Mouse (Mus musculus) olfactory bulb, adult 2 months (tissue): ENCODE measurements around the gene Supt4a.

Experiments
- CTCF ChIP-seq: fragments of 200-500 bp; IDR thresholded peaks from 2 replicates; pipeline ENCODE4 v1.5.1; 2012; ENCODE audit warnings: low read depth, mild to moderate bottlenecking, low read length, moderate library complexity; ENCODE audit not compliant: insufficient read depth
- POLR2A ChIP-seq: fragments of 200-500 bp; IDR thresholded peaks from 2 replicates; pipeline ENCODE4 v1.6.1; 2012; ENCODE audit warnings: mild to moderate bottlenecking, low read depth, low read length, moderate library complexity; ENCODE audit not compliant: insufficient read depth

GRCm38 (mm10) chr11:87758161-87758911 is 21.0 kb downstream of the Supt4a start:
- TF ChIP-seq CTCF: no peak
- no peak for TF ChIP-seq POLR2A
